Mouse (Mus musculus) thymus, postnatal 0 days (tissue): ENCODE measurements around the gene Gm20388. TPM values are rescaled to one million over a fixed set of nuclear protein-coding genes. Genes with fewer than 3 reads are reported as not detected.
A peak's percentile ranks its signal among the peaks of the same experiment; 100 is the strongest.

ENCODE experiments used
- DNase-seq: peaks from one replicate; pipeline ENCODE4 v3.0.0-alpha.2; 2015; ENCODE audit warnings: low spot score
- polyA plus RNA-seq: library from polyadenylated mRNA; unstranded; fragments of >200 nt; fragmentation: Nextera tagmentation; extraction: Ambion mirVana; gene quantifications from 2 replicates; pipeline ENCODE4 v1.2.1, GENCODE M21; 2015

Gm20388 gene
- polyA plus RNA-seq, 1 experiment from 2014 or later: not detected

DNA sequence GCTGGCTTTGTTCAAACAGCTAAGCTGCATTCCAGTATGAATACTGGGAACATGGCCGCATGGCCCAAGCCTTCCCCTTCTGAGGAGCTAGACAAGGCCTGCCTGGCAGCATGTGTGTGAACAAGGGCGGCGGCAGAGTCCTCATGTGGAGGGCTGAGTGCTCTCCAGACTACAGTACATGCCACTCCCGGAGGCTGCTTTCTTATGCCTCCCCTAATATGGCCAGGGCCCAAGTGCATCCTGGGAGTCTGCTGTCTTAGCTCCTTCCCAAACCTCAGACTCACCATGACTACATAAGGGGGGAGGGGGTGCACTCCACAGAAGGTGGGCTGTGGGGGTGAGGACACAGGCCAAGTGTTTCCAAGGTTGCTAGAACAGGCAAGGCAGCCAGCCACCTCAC is 1882.0 kb downstream of the Gm20388 start:
- DNase-seq: no peak

DNA sequence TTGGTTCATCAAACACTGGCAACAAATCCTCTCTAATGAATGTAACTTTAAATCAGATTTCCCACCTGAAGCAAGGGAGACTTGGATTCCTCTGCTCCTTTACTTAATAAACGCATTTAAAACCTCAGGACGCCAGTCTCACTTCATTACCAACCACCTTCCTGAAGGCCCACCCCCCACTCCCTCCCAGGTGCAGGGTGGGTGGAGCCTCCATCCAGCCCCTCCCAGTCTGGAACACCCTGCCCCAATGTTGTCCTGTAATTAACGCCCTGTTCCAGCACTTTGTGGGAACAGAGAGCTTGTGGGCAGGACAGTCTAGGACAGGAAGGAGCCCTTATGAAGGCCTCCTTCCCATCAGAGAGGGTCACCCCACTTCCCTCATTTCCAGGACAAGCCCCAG is 1883.5 kb downstream of the Gm20388 start:
- DNase-seq: no peak

DNA sequence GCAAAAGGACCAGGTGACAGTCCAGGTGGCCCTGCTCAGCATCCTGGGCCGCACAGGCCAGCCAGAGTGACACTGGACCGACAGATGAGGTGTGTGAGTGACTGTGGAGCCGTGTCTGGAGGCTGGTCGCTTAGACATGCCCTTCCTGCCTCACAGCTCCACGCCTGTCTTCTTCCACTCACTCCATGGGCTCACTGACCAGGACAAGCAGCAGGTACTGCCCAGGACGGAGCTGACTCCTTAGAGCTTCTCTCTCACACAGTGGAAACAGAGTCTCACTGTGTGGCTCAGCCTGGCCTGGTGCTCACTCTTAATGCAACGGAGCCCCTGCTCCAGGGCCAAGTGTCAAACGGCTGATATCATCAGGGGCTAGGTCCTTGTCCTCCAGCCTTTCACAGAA is 1884.8 kb downstream of the Gm20388 start:
- no peak for DNase-seq

DNA sequence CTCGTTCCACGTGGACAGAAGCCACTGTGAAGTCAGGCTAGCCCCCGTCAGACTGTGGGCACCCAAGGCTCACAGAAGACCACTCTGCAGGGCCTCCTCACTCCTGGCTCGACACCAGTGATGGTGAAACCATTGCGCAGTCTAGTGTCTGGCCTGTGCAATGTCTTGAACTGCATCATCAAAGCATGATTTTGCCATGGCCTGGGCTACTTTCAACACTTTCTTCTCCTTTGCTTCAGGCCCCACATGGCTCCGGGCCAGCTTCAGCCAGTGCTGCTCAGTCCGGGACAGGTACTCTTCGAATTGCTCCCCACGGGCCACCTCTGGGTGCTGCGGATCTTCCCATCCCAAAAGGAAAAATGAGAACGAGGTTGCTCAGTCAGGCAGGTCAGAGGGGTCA is 1885.8 kb downstream of the Gm20388 start:
- DNase-seq: no peak

DNA sequence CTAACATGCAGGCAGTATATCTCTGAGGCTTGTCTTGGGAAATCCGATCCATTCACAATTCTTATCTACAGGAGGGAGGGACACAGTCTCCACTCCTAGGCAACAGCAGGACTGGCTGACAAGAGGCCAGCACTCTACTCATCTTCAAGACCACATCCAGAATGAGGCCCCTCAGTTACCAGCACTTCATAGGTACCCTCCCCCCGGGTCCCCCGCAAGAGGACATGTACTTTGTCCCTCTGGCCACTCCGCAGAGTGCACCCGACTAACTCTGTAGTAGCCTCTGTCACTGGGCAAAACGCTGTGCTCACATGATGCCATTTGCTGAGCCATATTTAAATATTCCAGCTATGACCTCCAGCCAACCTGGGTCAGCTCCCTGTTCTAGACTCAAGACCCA is 1887.8 kb downstream of the Gm20388 start:
- DNase-seq: no peak

DNA sequence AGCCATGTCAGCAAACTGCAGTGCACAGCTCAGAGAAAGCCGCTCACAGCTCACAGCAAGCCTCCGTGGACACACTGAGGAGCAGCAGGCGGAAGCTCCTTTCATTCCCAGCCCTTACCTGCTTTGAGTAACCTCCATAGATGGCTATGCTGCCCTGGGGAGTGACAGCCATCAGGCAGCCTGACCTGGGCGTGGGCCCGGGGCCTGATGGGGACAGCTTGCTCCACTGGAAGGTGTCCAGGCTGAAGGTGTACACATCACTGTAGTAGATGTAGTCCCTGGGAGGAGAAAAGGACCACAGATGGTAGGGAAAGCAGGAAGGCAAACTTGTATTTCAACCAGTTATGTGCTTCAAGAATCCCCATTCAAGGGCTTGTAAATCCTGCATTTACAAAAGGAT is 1894.2 kb downstream of the Gm20388 start:
- no peak for DNase-seq

DNA sequence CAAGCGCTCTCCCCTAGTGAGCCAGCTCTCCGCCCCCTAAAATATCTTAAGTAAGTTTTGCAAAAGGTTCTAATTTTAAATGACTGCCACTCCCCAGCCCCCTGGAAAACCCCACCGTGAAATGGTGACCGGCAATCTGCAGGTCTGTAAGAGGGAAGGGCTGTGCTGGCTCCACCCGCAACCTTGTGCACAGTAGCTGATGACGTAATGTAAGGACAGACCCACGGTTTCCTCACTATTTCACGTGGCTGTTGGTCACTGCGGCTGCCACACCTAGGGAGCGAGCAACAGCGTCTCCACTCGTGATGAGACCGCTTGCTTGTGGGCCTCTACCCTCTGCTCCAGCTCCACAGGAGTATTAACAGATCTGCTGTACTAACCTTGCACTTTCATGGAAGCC is 1895.5 kb downstream of the Gm20388 start:
- no peak for DNase-seq

DNA sequence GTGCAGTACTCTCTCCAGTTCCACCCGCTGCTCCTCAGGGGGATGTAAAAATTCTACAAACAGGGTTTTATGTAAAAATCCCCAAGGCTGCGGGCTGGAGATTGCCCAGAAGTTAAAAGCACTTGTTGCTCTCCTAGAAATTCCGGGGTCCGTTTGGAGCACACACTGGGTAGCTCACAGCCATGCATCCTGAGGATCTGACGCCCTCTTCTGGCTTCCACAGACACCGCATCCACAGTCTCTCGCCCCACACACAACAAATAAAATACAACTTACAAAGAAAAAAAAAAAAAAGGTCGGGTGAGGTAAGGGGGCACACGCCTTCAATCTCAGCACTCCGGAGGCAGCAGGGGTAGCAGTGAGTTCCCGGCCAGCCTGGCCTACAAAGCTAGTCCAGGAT is 1897.4 kb downstream of the Gm20388 start:
- DNase-seq: no peak

DNA sequence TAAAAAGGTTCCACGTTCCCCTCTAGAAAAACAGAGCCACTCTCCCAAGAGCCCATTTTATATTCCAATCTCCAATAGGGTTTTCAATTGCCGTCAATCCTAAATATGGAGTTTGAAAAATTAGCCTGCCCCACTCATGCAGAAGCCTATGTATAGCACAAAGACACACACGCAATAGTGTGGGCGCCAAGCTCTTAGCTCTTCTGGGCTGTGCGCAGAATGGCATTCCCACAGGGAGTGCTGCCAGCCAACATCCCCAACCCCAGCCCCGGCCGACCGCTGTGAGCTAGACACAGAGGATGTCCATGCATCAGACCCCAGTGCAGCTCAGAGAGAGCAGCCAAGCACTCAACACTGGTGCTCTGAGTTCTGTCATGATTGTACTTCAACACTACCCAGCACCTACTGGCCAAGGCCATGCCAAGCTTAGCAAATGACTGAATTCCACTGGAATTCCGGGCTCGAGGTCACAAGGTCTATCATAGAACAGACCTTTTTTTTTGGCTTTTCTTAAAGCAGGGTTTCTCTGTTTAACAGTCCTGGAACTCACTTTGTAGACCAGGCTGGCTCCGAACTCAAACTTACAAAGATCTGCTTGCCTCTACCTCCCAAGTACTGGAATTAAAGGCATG is 1899.0 kb downstream of the Gm20388 start:
- DNase-seq: no peak

DNA sequence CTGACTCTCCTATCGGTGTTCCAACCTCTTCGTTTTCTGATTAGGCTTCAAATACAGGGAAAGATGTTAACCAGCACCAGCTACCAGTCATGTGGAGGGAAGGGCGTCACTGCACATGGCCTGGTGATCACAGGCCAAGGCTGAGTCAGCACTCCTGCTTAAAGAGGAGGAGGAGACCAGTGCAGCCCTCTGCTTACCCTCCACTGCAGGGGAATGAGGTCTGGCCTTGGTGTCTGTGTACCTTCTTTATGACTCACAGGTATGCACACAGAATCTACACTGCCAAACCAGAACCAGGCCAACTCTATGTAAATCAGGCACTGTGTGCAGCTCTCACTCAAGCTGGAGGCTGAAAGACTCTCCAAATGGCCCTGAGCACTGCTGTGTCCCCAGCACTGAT is 1900.9 kb downstream of the Gm20388 start:
- DNase-seq: no peak

DNA sequence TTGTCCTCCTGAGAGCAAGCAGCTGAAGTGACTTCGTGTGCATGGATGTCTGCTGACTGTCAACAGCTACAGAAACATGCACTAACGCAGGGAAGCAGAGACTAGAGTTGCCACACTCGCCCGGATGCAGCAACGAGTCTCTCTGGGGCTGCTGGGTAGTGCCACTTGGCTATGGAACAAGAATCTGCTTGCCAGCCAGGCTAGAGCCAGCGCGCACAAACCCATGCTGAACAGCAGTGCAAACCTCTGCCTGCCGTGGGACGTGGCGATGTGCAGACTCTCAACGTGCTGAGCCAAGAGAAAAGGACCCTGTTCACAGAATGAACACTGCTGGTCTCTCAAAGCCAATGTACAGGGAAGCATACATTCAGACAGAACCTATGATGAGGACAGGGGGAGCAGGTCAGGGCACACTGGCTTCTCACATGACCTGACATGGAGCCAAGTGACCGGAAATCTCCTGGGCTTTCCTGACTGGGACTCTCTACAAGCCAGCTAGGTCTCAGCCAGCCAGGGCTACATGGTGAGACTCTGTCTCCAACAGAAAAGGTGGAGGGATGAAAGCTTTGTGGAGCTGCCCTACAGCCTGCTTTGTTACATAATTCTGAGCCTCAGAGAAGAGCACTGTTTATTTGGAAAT is 1901.4 kb downstream of the Gm20388 start:
- DNase-seq: no peak

DNA sequence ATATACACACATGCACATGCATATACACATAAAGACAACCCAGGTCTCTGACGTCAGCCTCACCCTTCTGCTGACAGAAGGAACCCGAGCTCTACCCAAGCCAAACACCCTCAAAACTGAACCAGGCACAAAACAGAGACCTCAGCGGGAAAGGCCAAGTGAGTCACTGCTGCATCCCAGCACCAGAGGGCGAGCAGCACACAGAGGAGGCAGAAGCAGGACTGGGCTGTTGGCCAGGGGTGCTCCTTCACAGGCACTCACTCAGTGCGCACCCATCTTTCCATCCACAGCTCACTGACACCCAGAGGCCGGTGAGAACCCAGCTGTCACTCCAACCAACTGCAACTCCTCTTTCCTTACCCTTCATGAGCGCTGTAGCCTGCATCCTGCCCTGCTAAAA is 1907.6 kb downstream of the Gm20388 start:
- DNase-seq: no peak

DNA sequence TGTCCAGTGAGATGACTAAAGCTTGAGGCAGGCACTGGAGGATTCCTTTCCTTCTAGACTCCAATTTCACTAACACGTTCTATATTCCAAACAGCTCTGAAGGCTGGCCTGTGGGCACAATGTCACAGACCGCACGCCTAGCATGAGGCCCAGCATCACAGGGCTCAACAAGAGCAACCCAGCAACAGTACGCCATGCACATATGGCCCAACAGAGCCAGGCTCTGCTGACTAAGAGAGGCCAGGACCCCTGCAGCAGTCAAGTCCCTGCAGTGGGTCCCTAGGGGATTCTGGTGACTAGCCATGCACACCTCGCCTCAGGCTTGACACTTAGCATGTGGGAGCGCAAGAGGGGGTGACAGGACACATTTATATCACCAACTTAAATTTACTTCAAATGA is 1910.2 kb downstream of the Gm20388 start:
- DNase-seq: no peak

DNA sequence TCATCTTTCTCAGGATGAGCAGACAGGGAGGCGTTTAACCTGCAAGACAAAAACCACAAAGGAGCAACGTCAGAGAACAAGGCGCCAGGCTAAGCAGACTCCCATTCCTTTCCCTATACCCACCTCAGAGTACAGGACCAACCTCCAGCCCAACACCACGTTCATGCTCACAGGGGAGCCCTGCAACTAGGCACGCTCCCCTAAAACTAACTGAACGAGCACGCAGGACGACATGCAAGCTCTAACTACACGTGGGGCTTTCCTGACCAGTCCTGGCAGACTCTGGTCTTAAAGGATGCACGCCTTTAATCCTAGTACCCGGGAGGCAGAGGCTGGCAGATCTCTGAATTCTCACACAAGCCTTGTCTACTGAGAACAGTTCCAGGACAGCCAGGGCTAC is 1910.7 kb downstream of the Gm20388 start:
- DNase-seq: no peak

DNA sequence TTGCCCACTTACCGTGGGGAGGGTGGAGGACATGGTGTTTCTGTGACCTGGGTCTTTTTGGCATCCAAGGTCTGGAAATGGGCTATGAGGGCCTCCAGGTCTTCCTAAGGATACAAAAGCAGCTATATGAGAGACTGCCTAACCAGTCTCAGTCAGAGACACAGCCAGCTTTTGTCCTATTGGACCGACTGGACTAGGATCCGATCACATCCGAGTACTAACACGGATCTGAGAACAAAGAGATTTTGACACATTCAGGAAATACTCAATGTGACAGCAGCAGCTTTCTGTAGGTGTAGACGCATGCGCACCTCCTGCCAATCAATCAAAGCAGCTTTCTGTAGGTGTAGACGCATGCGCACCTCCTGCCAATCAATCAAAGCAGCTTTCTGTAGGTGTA is 1911.1 kb downstream of the Gm20388 start:
- DNase-seq: no peak

DNA sequence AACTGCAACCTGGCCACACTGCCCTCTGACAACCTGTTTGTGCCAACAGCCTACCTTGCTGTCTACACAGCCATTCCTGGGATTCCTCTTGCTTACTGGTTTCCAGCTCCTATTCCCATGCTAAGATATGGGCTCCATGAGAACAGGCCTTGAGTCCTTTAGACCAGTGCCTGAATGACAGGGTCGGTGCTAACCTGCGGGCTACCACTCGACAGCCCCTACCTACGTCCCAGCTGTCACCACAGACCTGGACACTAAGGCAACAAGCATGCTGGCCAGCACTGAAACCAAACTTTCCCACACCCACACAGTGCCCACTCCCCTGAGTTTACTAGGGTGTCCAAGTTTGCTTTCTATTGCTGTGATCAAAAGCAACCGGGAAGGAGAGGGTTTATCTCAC is 1917.1 kb downstream of the Gm20388 start:
- no peak for DNase-seq

DNA sequence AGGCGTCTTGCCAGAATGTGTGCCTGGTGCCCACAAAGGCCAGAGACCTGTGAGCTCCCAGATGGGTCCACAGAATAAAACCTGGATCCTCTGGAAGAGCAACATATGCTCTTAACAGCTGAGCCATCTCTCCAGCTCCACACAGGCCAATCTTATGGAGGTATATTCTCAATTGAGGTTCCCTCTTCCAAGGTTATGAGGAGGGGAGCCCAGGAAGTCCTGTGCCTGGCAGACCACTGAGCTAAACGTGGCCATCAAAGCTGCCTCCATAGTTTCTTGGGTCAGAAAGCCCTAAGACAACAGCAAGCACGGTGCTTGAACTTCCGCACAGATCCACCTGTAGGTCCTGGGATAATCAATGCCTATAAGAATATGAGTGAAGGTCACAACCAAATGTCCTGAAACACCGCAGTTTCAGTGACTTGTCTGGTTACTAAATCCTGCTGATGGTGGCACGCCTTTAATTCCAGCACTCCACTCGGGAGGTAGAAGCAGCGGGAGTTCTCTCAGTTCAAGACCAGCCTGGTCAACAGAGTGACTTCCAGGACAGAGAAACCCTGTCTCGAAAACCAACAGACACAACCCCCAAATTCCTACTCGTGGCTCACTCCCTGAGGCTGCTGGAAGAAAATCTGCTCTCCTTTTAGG is 1917.9 kb downstream of the Gm20388 start:
- no peak for DNase-seq

DNA sequence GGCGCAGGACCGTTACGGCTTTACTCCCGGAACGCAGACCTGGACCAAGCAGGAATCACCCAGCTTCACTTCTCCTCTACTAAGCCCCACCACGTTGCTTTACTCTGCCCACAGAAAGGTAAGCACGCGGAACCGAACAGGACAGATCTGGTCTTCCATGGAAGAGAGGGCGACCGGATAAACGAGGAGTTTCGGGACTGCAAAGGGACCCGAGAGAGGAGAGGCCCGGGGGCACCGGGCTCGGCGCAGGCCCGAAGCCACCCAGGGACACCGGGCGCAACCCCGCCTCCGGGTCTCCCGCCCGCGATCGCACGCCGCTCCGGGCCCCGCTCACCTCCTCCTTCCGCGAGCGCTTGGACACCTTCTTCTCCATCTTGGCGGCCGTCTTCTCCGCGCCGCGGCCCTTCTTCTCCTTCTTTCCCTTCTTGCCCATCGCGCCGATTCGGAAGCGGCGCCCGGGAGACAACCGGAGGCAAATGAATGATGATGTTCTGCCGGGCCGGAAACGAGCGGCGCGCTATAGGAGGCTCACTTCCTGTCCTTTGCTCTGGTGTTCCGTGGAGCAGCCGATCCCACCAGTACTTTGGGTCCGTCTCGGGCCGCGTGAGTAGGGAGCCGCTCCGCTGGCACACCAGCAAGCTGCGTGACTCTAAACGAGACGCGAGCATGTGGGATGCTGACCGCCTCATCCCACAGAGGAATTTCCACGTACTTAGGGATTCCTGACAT is 1918.6 kb downstream of the Gm20388 start, which contains the start of gene Klhdc4:
TSS of gene Klhdc4 (minus strand) at position 522 of the 729 bp plus-strand sequence.
- DNase-seq: peak; percentile 91

DNA sequence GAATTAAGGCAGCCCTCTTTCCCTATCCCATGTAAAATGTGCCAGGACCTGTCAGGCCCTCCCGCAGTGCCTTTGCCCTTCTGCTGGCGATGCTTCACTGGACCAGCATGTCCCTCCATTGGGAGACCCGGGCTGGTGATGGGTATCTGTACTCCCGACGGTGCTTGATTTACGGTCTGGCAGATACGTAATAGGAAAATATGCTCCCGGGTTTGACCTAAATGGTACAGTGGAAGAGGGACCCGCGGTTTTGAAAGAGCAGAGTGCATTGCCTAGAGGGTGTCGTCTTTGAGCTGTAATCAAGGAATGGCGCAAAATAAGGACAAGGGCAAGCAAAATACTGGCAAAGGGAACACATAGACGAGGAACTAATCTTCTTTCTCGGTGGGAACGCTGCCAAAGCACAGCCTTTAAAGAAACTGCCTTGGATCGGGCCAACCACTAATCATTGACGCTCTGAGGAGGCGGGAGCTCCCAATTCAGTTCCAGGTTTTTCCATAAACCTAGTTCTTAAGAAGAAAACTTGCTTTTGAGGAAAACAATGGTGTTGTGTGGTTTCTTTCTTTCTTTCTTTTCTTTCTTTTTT is 1919.2 kb downstream of the Gm20388 start:
- DNase-seq: no peak

DNA sequence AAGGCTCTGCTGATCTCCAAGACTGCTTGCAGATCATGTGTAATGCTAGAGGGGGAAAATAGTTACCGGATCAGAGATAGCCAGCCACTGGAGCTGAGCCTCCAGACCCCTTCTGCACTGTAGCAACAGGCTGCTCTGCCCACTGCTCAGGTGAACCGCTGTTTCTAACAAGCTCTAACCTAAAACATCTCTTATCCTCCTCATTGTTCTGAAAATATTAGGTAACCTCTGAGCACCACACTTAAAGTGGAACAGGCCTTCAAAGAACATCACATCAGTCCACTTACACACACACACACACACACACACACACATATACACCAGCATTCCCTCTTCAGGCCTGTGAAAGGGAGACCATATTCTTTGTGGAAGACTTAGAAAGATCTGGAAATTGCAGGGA is 1921.4 kb downstream of the Gm20388 start:
- no peak for DNase-seq

DNA sequence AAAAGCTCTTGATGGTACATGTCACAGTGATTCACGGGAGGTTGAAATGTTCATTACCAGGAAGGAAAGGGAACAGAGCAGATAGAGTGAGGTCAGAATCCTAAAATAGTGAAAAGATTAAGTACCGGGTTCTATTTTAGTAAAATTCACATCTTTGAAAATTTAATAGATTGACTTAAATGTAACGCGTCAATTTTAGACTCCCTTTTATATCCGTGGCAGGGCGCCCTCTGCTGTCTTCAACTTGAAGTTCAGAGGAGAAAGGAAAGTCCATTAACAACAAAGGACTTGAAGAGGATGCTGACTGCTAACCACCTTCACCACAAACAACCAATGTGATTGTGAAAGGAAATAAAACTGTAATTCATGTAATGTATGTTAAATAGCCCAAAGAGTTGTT is 1921.9 kb downstream of the Gm20388 start:
- peak; percentile 80 for DNase-seq

DNA sequence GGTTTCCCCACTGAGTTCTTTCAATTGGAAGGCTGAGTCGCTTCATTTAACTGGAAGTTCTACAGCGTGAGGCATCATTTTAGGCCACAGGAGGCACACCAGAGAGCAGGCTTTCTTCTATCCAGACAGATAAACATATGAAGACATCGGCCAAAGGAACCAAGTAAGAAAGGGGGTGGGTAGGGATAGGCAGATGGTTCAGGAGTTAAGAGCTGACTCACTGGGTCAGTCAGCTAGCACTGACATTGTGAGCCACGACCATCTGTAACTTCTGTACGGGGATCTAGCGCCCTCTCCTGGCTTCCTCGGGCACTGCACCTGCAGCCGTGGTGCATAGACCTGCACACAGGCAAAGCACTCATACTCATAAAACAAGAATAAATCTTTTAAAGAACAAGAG is 1930.6 kb downstream of the Gm20388 start:
- peak; percentile 37 for DNase-seq
